Mouse (Mus musculus): Measurements from ENCODE around the gene Ipo11. TPM values are rescaled to one million over a fixed set of nuclear protein-coding genes. Genes with fewer than 3 reads are reported as not detected.

Ipo11 gene
- total RNA-seq, 2 experiments from 2014 or later: 20.7 to 26.8 TPM

Other genes starting within 250 kb of the Ipo11 start
- gene Dimt1, start 10.2 kb upstream of the Ipo11 start, total RNA-seq (2021): 1 to 10 TPM; 7.1 to 9.1 TPM
- gene Kif2a, start 85.2 kb upstream of the Ipo11 start, total RNA-seq (2021): 10 to 100 TPM; 33.2 to 35.4 TPM

Measured in heart, postnatal 36 days (tissue).